Mouse (Mus musculus): Measurements from ENCODE around the gene Gm17571. TPM values are rescaled to one million over a fixed set of nuclear protein-coding genes. Genes with fewer than 3 reads are reported as not detected.

Gm17571 gene
- total and polyA plus RNA-seq, 3 experiments = not detected

- H3K4me3 ChIP-seq = no peak overlapping the region
- no peak overlapping the region for H3K9ac ChIP-seq (ENCODE audit: low read depth, low read length)
- TF ChIP-seq EP300 (IDR thresholded peaks at IDR 0.05; ENCODE audit: insufficient read depth, low read depth, low read length) (no peak), POLR2A (IDR thresholded peaks at IDR 0.05; ENCODE audit: insufficient read depth, low read depth, low read length) (no peak), CTCF (IDR thresholded peaks at IDR 0.05) (no peak)
- H3K79me2 ChIP-seq (replicated peaks; ENCODE audit: control insufficient read depth, insufficient read depth, low read length) = no peaks in the 10 kb centered on the region; the same call in 1 of the 2 replicates
- intact Hi-C loops (cut with DNase I) = no loop called here
- peaks cover 8% of the 10 kb centered on the region; the same call in 1 of the 2 replicates for H3K36me3 ChIP-seq (ENCODE audit: control insufficient read depth, insufficient read depth, low read length)
- no peaks in the 10 kb centered on the region for H3K27me3 ChIP-seq (ENCODE audit: control insufficient read depth, insufficient read depth, low read length)
- WGBS = 72% methylated on average over 6 of the region's 6 CpGs
- H3K27ac ChIP-seq = no peak overlapping the region
- H3K4me1 ChIP-seq (ENCODE audit: control insufficient read depth, insufficient read depth, low read length) = peaks cover 11% of the 10 kb centered on the region
- no peak for DNase-seq
Observed at GRCm38 (mm10) chr9:13433501-13434090, 13.0 kb downstream of the Gm17571 start.

GRCm38 (mm10) chr9:13431646-13432045 is 14.9 kb downstream of the Gm17571 start:
- Histone ChIP-seq H3K9ac (ENCODE audit: low read depth, low read length) (no peak overlapping the region), H3K27me3 (ENCODE audit: control insufficient read depth, insufficient read depth, low read length) (no peaks in the 10 kb centered on the region), H3K4me1 (ENCODE audit: control insufficient read depth, insufficient read depth, low read length) (peaks cover 12% of the 10 kb centered on the region), H3K36me3 (ENCODE audit: control insufficient read depth, insufficient read depth, low read length) (peaks cover 8% of the 10 kb centered on the region), H3K27ac (no peak overlapping the region), H3K4me3 (no peak overlapping the region), H3K79me2 (replicated peaks; ENCODE audit: control insufficient read depth, insufficient read depth, low read length) (no peaks in the 10 kb centered on the region; the same call in 1 of the 2 replicates)
- no peak for DNase-seq
- WGBS = 89% methylated on average over 3 of the region's 3 CpGs
- TF ChIP-seq POLR2A (IDR thresholded peaks at IDR 0.05; ENCODE audit: insufficient read depth, low read depth, low read length) (no peak), EP300 (IDR thresholded peaks at IDR 0.05; ENCODE audit: insufficient read depth, low read depth, low read length) (no peak), CTCF (IDR thresholded peaks at IDR 0.05) (no peak)
- intact Hi-C loops (cut with DNase I) = no loop called here

GRCm38 (mm10) chr9:13430744-13431143 is 15.8 kb downstream of the Gm17571 start:
- H3K4me1 ChIP-seq (ENCODE audit: control insufficient read depth, insufficient read depth, low read length) = peaks cover 16% of the 10 kb centered on the region
- H3K36me3 ChIP-seq (ENCODE audit: control insufficient read depth, insufficient read depth, low read length) = peaks cover 16% of the 10 kb centered on the region
- H3K79me2 ChIP-seq (replicated peaks; ENCODE audit: control insufficient read depth, insufficient read depth, low read length) = no peaks in the 10 kb centered on the region; the same call in 1 of the 2 replicates
- TF ChIP-seq EP300 (IDR thresholded peaks at IDR 0.05; ENCODE audit: insufficient read depth, low read depth, low read length) = no peak
- TF ChIP-seq CTCF (IDR thresholded peaks at IDR 0.05) = no peak
- no peak for TF ChIP-seq POLR2A (IDR thresholded peaks at IDR 0.05; ENCODE audit: insufficient read depth, low read depth, low read length)
- H3K4me3 ChIP-seq = no peak overlapping the region
- H3K9ac ChIP-seq (ENCODE audit: low read depth, low read length) = no peak overlapping the region
- intact Hi-C loops (cut with DNase I) = no loop called here
- H3K27ac ChIP-seq = peak overlapping the region; percentile 40
- no peak for DNase-seq
- no peaks in the 10 kb centered on the region for H3K27me3 ChIP-seq (ENCODE audit: control insufficient read depth, insufficient read depth, low read length)

- Histone ChIP-seq H3K4me3 (no peak overlapping the region), H3K4me1 (ENCODE audit: control insufficient read depth, insufficient read depth, low read length) (peaks cover 19% of the 10 kb centered on the region), H3K79me2 (replicated peaks; ENCODE audit: control insufficient read depth, insufficient read depth, low read length) (no peaks in the 10 kb centered on the region; the same call in 1 of the 2 replicates), H3K27ac (peak overlapping the region; percentile 40), H3K9ac (ENCODE audit: low read depth, low read length) (no peak overlapping the region), H3K36me3 (ENCODE audit: control insufficient read depth, insufficient read depth, low read length) (peaks cover 17% of the 10 kb centered on the region), H3K27me3 (ENCODE audit: control insufficient read depth, insufficient read depth, low read length) (no peaks in the 10 kb centered on the region)
- peak in 1 of 2 experiments; percentile 42 for DNase-seq
- intact Hi-C loops (cut with DNase I) = no loop called here
- no peak for TF ChIP-seq CTCF (IDR thresholded peaks at IDR 0.05)
- TF ChIP-seq POLR2A (IDR thresholded peaks at IDR 0.05; ENCODE audit: insufficient read depth, low read depth, low read length) = no peak
- TF ChIP-seq EP300 (IDR thresholded peaks at IDR 0.05; ENCODE audit: insufficient read depth, low read depth, low read length) = no peak
- WGBS = 26% methylated on average over 6 of the region's 6 CpGs
Observed at GRCm38 (mm10) chr9:13430302-13430701, 16.3 kb downstream of the Gm17571 start.

GRCm38 (mm10) chr9:13429477-13430125 is 17.0 kb downstream of the Gm17571 start:
- intact Hi-C loops (cut with DNase I) = no loop called here
- no peaks in the 10 kb centered on the region; the same call in 1 of the 2 replicates for H3K79me2 ChIP-seq (replicated peaks; ENCODE audit: control insufficient read depth, insufficient read depth, low read length)
- peaks cover 17% of the 10 kb centered on the region for H3K36me3 ChIP-seq (ENCODE audit: control insufficient read depth, insufficient read depth, low read length)
- H3K4me3 ChIP-seq = no peak overlapping the region
- no peak overlapping the region for H3K9ac ChIP-seq (ENCODE audit: low read depth, low read length)
- peaks cover 23% of the 10 kb centered on the region for H3K4me1 ChIP-seq (ENCODE audit: control insufficient read depth, insufficient read depth, low read length)
- no peak overlapping the region for H3K27ac ChIP-seq
- no peak for TF ChIP-seq POLR2A (IDR thresholded peaks at IDR 0.05; ENCODE audit: insufficient read depth, low read depth, low read length)
- no peak for TF ChIP-seq CTCF (IDR thresholded peaks at IDR 0.05)
- TF ChIP-seq EP300 (IDR thresholded peaks at IDR 0.05; ENCODE audit: insufficient read depth, low read depth, low read length) = no peak
- 46% methylated on average over 2 of the region's 2 CpGs for WGBS
- DNase-seq = no peak
- no peaks in the 10 kb centered on the region for H3K27me3 ChIP-seq (ENCODE audit: control insufficient read depth, insufficient read depth, low read length)
